Mouse (Mus musculus) B cell, adult 62 days (primary cell): ENCODE measurements around the gene Tial1. TPM values are rescaled to one million over a fixed set of nuclear protein-coding genes. Genes with fewer than 3 reads are reported as not detected.

Experiments used
- total RNA-seq: library from RNA; stranded (reverse); gene quantifications from 4 replicates; pipeline ENCODE4 v1.2.4, GENCODE M21; 2023

The Tial1 gene
- total RNA-seq = 149 to 154 TPM (median 152 TPM) in 4 replicates

GRCm38 (mm10) chr7:128461285-128462215 is at the start of gene Tial1:
Gene Tial1, minus strand, starts transcription at chr7:128461717.

GRCm38 (mm10) chr7:128417930-128418779 is 43.4 kb downstream of the Tial1 start, which contains the start of gene Rgs10:
Gene Rgs10, minus strand, starts transcription at chr7:128418758.

Other genes with a start within 250 kb of the Tial1 start
- gene Armc5, start 224.4 kb downstream of the Tial1 start, total RNA-seq = 26.3 to 31.1 TPM (median 28.7 TPM) in 4 replicates
- gene 9130023H24Rik, start 223.7 kb downstream of the Tial1 start, total RNA-seq = 4.6 to 6.0 TPM (median 5.6 TPM) in 4 replicates
- gene Tgfb1i1, start 214.9 kb downstream of the Tial1 start, total RNA-seq = 1.9 to 3.7 TPM (median 2.5 TPM) in 4 replicates
- gene Slc5a2, start 196.1 kb downstream of the Tial1 start, total RNA-seq = not detected in 4 replicates
- 25.1 to 32.1 TPM (median 28.0 TPM) in 4 replicates for gene BC017158, start 163.5 kb downstream of the Tial1 start, total RNA-seq
- 26.9 to 35.9 TPM (median 29.0 TPM) in 4 replicates for gene Rgs10, start 43.0 kb downstream of the Tial1 start, total RNA-seq
- gene Bag3, start 61.9 kb upstream of the Tial1 start, total RNA-seq = 2.9 to 5.1 TPM (median 3.5 TPM) in 4 replicates
- gene Inpp5f, start 149.6 kb upstream of the Tial1 start, total RNA-seq = 77.6 to 91.3 TPM (median 86.9 TPM) in 4 replicates